Mouse (Mus musculus) heart, postnatal 0 days (tissue): ENCODE measurements around the gene Hnf1b. TPM values are rescaled to one million over a fixed set of nuclear protein-coding genes. Genes with fewer than 3 reads are reported as not detected.

Experiments
- ATAC-seq: fragments of 200-750 bp; cut with Nextera tagmentation; 2 replicates; pipeline ENCODE4 v1.8.0; 2017; ENCODE audit warnings: low read depth, moderate number of reproducible peaks, moderate library complexity; ENCODE audit not compliant: insufficient read depth
- DNase-seq: peaks from one replicate; pipeline ENCODE4 v3.0.0-alpha.2; 2016; ENCODE audit warnings: low spot score
- H3K27ac ChIP-seq: fragments of 300-500 bp; sonication (generic); 2 replicates; pipeline ENCODE4 v1.5.1; 2014; ENCODE audit warnings: low read depth, mild to moderate bottlenecking
- H3K27me3 ChIP-seq: fragments of 300-500 bp; sonication (generic); 2 replicates; pipeline ENCODE4 v1.6.1; 2014; ENCODE audit warnings: low read length, mixed read lengths; ENCODE audit not compliant: control insufficient read depth, insufficient read depth
- H3K36me3 ChIP-seq: fragments of 300-500 bp; sonication (generic); replicated peaks from 2 replicates; pipeline ENCODE4 v1.6.1; 2014; ENCODE audit warnings: low read length, mixed read lengths; ENCODE audit not compliant: control insufficient read depth, insufficient read depth
- H3K4me1 ChIP-seq: fragments of 300-500 bp; sonication (generic); 2 replicates; pipeline ENCODE4 v1.6.1; 2014; ENCODE audit warnings: antibody characterized with exemption; ENCODE audit not compliant: control insufficient read depth, insufficient read depth
- H3K4me2 ChIP-seq: fragments of 300-500 bp; sonication (generic); 2 replicates; pipeline ENCODE4 v1.6.1; 2014; ENCODE audit warnings: low read depth, mild to moderate bottlenecking, low read length, moderate library complexity
- H3K4me3 ChIP-seq: fragments of 300-500 bp; sonication (generic); 2 replicates; pipeline ENCODE4 v1.5.1; 2014; ENCODE audit warnings: low read depth, low read length
- H3K9ac ChIP-seq: fragments of 300-500 bp; sonication (generic); replicated peaks from 2 replicates; pipeline ENCODE4 v1.6.1; 2014; ENCODE audit warnings: low read depth, low read length, mixed read lengths
- H3K9me3 ChIP-seq: fragments of 300-500 bp; sonication (generic); replicated peaks from 2 replicates; pipeline ENCODE4 v1.6.1; 2016; ENCODE audit warnings: low read length; ENCODE audit not compliant: control insufficient read depth
- CTCF ChIP-seq: IDR thresholded peaks from 2 replicates; pipeline ENCODE4 v1.5.1; 2016; ENCODE audit warnings: antibody characterized with exemption, control low read depth, low read depth
- EP300 ChIP-seq: IDR thresholded peaks from 2 replicates; pipeline ENCODE4 v1.6.1; 2016; ENCODE audit warnings: antibody characterized with exemption, low read depth
- WGBS: fragments of 180-500 bp; shearing (Covaris S2); extraction: QIAGEN DNeasy Blood & Tissue Kit; methylation state at CpG from one replicate; pipeline ENCODE4 v1.1.7; 2014; 5-methylcytosine and 5-hydroxymethylcytosine counted together
- polyA plus RNA-seq: library from polyadenylated mRNA; unstranded; fragments of >200 nt; fragmentation: Nextera tagmentation; extraction: Ambion mirVana; gene quantifications from 2 replicates; pipeline ENCODE4 v1.2.1, GENCODE M21; 2015
- total RNA-seq: library from RNA; depleted of rRNA; stranded (reverse); fragments of >200 nt; gene quantifications from 2 replicates; pipeline ENCODE4 v1.2.3, GENCODE M21; 2014; ENCODE audit warnings: low replicate concordance

Hnf1b gene
- total and polyA plus RNA-seq, 2 experiments from 2014 or later, result not detected

DNA sequence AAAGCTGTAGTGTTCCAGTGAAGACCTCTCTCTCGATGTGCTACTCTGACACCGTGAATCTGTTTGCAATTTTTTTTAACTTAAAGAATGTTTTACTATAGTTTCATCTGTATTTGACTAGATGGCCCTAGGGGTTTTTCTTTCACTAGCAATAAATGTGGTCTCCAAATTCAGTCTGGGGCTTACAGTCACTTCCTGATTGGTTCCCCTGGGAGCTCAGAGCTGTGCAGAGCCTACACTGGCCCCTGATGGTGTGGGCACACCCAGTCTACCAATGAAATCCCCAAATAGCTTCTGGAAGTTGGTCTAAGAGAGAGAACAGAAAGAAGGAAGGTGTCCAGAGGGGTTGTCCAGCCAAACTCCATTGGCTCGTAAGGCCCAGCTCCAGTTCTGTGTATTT, 23.7 kb upstream of the Hnf1b start:
- ATAC-seq, result no peak
- WGBS, result 79% methylated on average over 3 of the region's 3 CpGs
- no peak overlapping the region for H3K4me2 ChIP-seq

DNA sequence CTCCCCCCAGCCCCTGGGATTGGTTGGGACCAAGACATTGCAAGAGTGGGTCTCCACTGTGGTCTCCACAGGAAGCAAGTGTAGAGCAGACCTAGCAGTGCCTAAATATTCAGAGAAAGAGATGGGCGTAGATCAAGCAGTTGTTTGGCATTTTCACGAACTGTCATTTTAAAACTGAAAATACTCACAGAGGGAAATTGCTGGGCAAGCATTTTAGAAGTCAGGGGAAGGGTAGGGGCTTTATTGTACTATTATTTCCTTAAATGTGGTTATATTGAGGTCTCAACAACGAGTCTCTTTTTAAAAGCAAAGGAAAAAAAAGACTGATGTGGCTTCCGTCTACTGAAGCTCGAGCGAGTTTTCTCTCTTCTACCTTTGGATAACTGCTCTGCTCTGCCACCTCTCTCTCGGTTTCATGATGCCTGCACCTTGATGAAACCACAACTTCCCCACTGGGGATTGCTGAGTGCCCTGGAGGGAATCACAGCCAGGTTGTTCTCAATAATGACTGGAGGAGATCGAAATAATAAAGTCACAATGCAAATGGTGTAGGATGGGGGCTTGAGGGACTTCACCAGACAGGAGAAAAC, 21.2 kb upstream of the Hnf1b start:
- no peaks in the 10 kb centered on the region for H3K9me3 ChIP-seq
- no peak overlapping the region for H3K27ac ChIP-seq
- TF ChIP-seq EP300 (no peak), CTCF (no peak)
- no peak overlapping the region for H3K9ac ChIP-seq
- 78% methylated on average over 8 of the region's 8 CpGs for WGBS
- DNase-seq (no peak), ATAC-seq (no peak)
- H3K4me2 ChIP-seq, result no peak overlapping the region
- no peaks in the 10 kb centered on the region for H3K36me3 ChIP-seq
- no peak overlapping the region for H3K4me3 ChIP-seq
- H3K27me3 ChIP-seq, result no peaks in the 10 kb centered on the region
- no peaks in the 10 kb centered on the region for H3K4me1 ChIP-seq

More for the DNA sequence above, 23.7 kb upstream of the Hnf1b start:
- no peak overlapping the region for H3K9ac ChIP-seq
- no peaks in the 10 kb centered on the region for H3K9me3 ChIP-seq
- H3K27me3 ChIP-seq, result no peaks in the 10 kb centered on the region
- H3K27ac ChIP-seq, result no peak overlapping the region
- no peaks in the 10 kb centered on the region for H3K36me3 ChIP-seq
- no peaks in the 10 kb centered on the region for H3K4me1 ChIP-seq
- H3K4me3 ChIP-seq, result no peak overlapping the region
- TF ChIP-seq EP300 (no peak), CTCF (no peak)
- DNase-seq, result no peak

DNA sequence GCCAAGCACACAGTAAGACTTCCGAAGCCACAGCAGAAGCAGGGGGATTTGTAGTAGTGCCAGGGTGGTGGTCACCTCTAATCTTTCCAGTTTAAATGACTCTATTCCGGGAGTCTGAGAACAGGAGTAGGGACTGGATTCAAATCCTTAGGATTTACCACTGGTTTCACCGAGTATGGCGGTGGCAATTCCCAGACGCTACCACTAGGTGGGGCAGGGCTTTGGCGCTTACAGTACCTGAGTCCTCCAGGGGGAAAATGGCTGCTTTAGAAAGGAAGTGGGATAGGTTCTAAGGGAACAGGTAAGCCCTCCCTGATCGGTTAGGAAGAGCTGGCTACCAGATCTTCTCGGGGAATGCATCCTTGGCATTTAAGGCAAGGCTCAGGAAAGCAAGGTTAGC, 17.5 kb upstream of the Hnf1b start:
- WGBS, result 30% methylated on average over 8 of the region's 8 CpGs

DNA sequence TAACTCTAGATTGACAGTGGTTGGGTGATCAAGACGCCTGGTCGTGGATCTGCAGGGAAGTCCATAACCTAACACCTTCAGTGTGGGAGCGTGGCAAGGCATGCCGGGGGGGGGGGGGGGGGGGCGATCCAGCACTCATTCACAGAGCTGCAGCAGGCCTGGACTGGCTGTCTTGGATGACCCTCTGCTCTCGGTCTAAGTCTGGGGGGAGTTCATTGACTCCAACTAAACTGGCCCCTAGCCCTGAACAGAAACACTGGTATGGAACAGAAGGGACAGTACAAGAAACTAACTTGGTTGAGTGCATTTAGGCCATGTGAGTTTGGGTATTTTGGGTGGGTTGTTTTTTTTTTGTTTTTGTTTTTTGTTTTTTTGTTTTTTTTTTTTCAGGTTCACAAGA, 16.3 kb upstream of the Hnf1b start:
- TF ChIP-seq EP300 (no peak), CTCF (no peak)
- H3K27ac ChIP-seq, result no peak overlapping the region
- no peak overlapping the region for H3K9ac ChIP-seq
- no peak overlapping the region for H3K4me3 ChIP-seq
- 84% methylated on average over 5 of the region's 6 CpGs for WGBS
- H3K27me3 ChIP-seq, result no peaks in the 10 kb centered on the region
- H3K4me2 ChIP-seq, result no peak overlapping the region
- no peaks in the 10 kb centered on the region for H3K9me3 ChIP-seq
- ATAC-seq (no peak), DNase-seq (no peak)
- no peaks in the 10 kb centered on the region for H3K36me3 ChIP-seq
- H3K4me1 ChIP-seq, result no peaks in the 10 kb centered on the region

More for the DNA sequence above, 17.5 kb upstream of the Hnf1b start:
- Histone ChIP-seq H3K9ac (no peak overlapping the region), H3K4me2 (no peak overlapping the region), H3K4me1 (no peaks in the 10 kb centered on the region), H3K9me3 (no peaks in the 10 kb centered on the region), H3K36me3 (no peaks in the 10 kb centered on the region), H3K4me3 (no peak overlapping the region), H3K27me3 (no peaks in the 10 kb centered on the region), H3K27ac (no peak overlapping the region)
- DNase-seq (no peak), ATAC-seq (no peak)
- TF ChIP-seq EP300 (no peak), CTCF (peak; percentile 51)

DNA sequence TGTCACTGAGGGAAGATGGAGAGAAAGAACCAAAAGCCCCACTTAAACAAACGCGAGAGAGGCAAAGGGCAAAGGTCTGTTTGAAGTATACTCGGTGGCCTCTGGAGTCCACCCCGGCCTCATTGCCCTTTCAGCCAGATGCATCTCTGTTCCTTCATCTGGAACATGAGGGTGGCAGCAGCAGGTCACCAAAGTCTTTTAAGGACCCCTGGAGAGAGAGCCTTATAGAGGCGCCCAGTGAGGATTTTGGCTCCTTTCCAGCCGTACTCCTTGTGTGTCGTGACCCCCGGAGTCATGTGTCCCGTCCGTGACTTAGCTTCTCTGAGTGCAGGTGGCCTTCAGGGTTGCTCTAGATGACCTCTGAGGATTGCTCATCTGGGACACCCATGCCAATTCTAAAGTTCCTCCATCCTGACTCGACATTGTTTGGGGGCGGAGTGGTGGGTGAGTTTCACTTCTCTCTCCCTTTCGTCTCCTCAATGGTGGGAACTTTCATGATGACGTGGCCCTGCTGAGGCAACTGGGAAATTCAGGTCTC, 15.8 kb upstream of the Hnf1b start:
- WGBS, result 73% methylated on average over 14 of the region's 14 CpGs
- no peaks in the 10 kb centered on the region for H3K36me3 ChIP-seq
- DNase-seq, result no peak
- no peaks in the 10 kb centered on the region for H3K27me3 ChIP-seq
- no peak overlapping the region for H3K4me2 ChIP-seq
- ATAC-seq, result no peak
- TF ChIP-seq EP300 (no peak), CTCF (no peak)
- no peak overlapping the region for H3K4me3 ChIP-seq
- H3K4me1 ChIP-seq, result no peaks in the 10 kb centered on the region
- H3K27ac ChIP-seq, result no peak overlapping the region
- H3K9me3 ChIP-seq, result no peaks in the 10 kb centered on the region
- H3K9ac ChIP-seq, result no peak overlapping the region

DNA sequence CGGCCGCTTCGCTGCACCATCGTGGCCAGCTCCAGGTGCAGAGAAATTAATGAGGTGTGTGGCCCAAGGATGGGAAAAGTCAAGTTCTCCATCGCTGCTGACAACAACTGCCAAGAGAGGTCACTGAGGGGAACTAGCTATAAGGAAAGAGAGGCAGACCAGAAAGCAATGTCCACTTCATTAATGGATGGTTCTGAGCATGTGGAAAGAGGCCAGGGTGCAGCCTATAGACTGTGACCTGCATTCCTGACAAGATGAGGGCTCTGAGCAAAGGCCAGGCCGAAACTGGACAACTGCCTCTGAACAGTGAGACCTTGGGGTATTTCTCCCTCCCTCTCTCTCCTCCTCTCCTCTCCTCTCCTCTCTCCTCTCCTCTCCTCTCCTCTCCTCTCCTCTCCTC, 10.4 kb upstream of the Hnf1b start:
- ATAC-seq, result no peak
- 83% methylated on average over 6 of the region's 6 CpGs for WGBS
- Histone ChIP-seq H3K9me3 (no peaks in the 10 kb centered on the region), H3K27me3 (0 out of 2 replicates have a peak, but pooled peaks cover 4% of the 10 kb centered on the region), H3K36me3 (no peaks in the 10 kb centered on the region), H3K4me2 (no peak overlapping the region), H3K9ac (no peak overlapping the region), H3K4me1 (no peaks in the 10 kb centered on the region), H3K4me3 (no peak overlapping the region), H3K27ac (no peak overlapping the region)
- no peak for TF ChIP-seq EP300
- no peak for TF ChIP-seq CTCF
- no peak for DNase-seq
